Mouse (Mus musculus): ENCODE measurements around the gene Rfc2. TPM values are rescaled to one million over a fixed set of nuclear protein-coding genes. Genes with fewer than 3 reads are reported as not detected.

The Rfc2 gene
- 381 and 432 TPM in 2 replicates for polyA plus RNA-seq (2016; fragmentation: Nextera tagmentation; extraction: Ambion mirVana)

DNA sequence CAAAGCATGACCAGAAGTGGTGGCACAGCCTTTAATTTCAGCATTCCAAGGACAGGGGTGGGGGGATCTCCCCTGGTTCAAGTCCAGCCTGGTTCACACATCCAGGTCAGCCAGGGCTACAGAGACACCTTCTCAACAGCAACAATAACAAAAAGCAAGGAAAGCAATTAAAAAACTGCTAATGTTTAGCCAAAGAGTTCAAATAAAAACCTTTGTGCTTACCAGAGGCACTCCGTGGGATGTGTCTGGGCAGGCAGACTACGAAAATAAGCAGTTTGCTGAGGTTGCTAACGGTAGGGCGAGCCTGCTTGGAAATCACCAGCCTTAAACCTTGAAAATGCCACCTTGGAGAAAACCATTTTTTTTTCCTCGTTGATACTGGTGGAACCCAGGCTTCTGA, at the start of gene Rfc2:
Gene Rfc2, plus strand, starts transcription at position 221 of the 400 bp plus-strand sequence.
- DNase-seq (ENCODE audit: low spot score) = no peak
- no peaks in the 10 kb centered on the region for H3K9me3 ChIP-seq (replicated peaks)
- peaks cover 12% of the 10 kb centered on the region for H3K36me3 ChIP-seq
- peak within 1 kb of the TSS; percentile 89; the same call in 1 of the 2 replicates for H3K4me3 ChIP-seq
- no peaks in the 10 kb centered on the region for H3K27me3 ChIP-seq (ENCODE audit: low read depth, poor library complexity, severe bottlenecking)
- 82% methylated on average over 5 of the region's 5 CpGs for WGBS
- peaks cover 16% of the 10 kb centered on the region for H3K4me1 ChIP-seq
- no peak within 1 kb of the TSS for H3K27ac ChIP-seq (replicated peaks)

GRCm38 (mm10) chr5:134531585-134531984, 49.6 kb upstream of the Rfc2 start:
- H3K4me3 ChIP-seq = no peak overlapping the region
- H3K4me1 ChIP-seq = peaks cover 16% of the 10 kb centered on the region
- no peak for DNase-seq (ENCODE audit: low spot score)
- no peak overlapping the region for H3K27ac ChIP-seq (replicated peaks)
- H3K27me3 ChIP-seq (ENCODE audit: low read depth, poor library complexity, severe bottlenecking) = no peaks in the 10 kb centered on the region
- WGBS = 92% methylated on average over 9 of the region's 9 CpGs
- H3K36me3 ChIP-seq = peaks cover 65% of the 10 kb centered on the region
- no peaks in the 10 kb centered on the region for H3K9me3 ChIP-seq (replicated peaks)

DNA sequence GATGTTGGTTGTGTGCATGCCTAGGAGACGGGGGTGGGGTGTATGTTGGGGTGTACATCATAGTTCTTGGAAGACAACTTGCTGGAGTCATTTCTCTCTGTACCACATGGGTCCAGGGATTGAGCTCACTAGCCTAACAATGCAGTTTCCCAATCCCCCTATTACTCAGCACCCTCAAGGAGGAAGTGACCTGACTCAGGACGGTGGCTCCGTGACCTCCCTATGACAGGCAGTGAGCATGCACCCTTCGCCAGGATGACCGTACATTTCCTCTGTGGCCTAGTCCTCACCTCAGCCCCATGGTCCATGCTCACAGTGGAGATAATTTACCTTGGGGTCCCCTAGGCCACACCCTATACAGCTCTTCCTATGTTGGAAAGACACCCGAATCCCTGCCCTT, 48.7 kb upstream of the Rfc2 start:
- no peak overlapping the region for H3K27ac ChIP-seq (replicated peaks)
- no peak overlapping the region for H3K4me3 ChIP-seq
- no peak for DNase-seq (ENCODE audit: low spot score)
- WGBS = 97% methylated on average over 6 of the region's 6 CpGs
- H3K9me3 ChIP-seq (replicated peaks) = no peaks in the 10 kb centered on the region
- H3K27me3 ChIP-seq (ENCODE audit: low read depth, poor library complexity, severe bottlenecking) = no peaks in the 10 kb centered on the region
- H3K36me3 ChIP-seq = peaks cover 68% of the 10 kb centered on the region
- peaks cover 16% of the 10 kb centered on the region for H3K4me1 ChIP-seq

- Histone ChIP-seq H3K27ac (replicated peaks) (no peak overlapping the region), H3K4me3 (no peak overlapping the region), H3K4me1 (peaks cover 20% of the 10 kb centered on the region), H3K36me3 (peaks cover 70% of the 10 kb centered on the region), H3K27me3 (ENCODE audit: low read depth, poor library complexity, severe bottlenecking) (no peaks in the 10 kb centered on the region), H3K9me3 (replicated peaks) (no peaks in the 10 kb centered on the region; the same call in 1 of the 2 replicates)
- DNase-seq (ENCODE audit: low spot score) = no peak
- 94% methylated on average over 6 of the region's 6 CpGs for WGBS
These were observed 45.1 kb upstream of the Rfc2 start for GRCm38 (mm10) chr5:134536036-134536435.

DNA sequence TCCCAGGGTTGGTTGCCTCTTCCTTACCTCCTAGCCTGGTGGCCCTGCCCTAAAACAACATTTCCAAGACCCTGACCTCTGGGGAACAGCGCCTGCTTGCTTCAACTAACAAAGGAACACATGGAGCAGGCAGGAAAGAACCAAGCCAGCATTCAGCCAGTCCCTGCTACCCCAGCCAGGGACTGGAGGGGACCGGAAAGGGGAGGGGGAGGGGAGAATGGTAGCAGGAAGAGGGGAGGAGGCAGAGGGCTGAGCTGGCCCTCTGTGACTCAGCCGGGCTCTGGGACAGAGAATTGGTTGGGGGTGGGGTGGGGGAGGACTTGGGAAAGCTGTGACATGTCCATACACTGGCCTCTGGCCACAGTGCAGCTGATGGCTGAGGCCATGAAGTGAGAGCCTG, 41.3 kb upstream of the Rfc2 start:
- Histone ChIP-seq H3K27me3 (ENCODE audit: low read depth, poor library complexity, severe bottlenecking) (no peaks in the 10 kb centered on the region), H3K36me3 (peaks cover 36% of the 10 kb centered on the region), H3K4me3 (no peak overlapping the region), H3K9me3 (replicated peaks) (no peaks in the 10 kb centered on the region; the same call in 1 of the 2 replicates), H3K4me1 (peaks cover 43% of the 10 kb centered on the region), H3K27ac (replicated peaks) (peak overlapping the region; percentile 39)
- peak; percentile 66 for DNase-seq (ENCODE audit: low spot score)
- 11% methylated on average over 3 of the region's 3 CpGs for WGBS

DNA sequence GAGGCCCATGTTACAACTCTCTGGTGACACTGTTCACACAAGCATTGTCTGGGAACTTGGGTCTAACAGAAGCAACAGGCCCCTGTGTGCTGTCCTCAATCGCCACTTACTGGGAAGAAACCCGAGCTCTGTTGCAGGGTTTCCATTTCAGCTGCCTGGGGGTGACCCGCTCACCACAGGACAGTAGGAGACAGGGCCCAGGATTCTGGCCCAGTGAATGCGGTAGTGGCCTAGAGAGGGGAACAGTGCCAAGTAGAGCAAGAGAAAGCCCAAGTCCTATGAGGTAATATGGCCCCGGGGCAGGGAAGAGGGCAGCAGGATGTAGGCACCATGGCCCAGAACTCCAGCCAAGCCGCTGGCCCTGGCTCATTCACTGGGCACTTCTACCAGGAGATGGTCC, 40.3 kb upstream of the Rfc2 start:
- 82% methylated on average over 6 of the region's 6 CpGs for WGBS
- Histone ChIP-seq H3K27ac (replicated peaks) (no peak overlapping the region), H3K9me3 (replicated peaks) (no peaks in the 10 kb centered on the region; the same call in 1 of the 2 replicates), H3K27me3 (ENCODE audit: low read depth, poor library complexity, severe bottlenecking) (no peaks in the 10 kb centered on the region), H3K4me1 (peaks cover 43% of the 10 kb centered on the region), H3K4me3 (no peak overlapping the region), H3K36me3 (peaks cover 30% of the 10 kb centered on the region)
- no peak for DNase-seq (ENCODE audit: low spot score)

DNA sequence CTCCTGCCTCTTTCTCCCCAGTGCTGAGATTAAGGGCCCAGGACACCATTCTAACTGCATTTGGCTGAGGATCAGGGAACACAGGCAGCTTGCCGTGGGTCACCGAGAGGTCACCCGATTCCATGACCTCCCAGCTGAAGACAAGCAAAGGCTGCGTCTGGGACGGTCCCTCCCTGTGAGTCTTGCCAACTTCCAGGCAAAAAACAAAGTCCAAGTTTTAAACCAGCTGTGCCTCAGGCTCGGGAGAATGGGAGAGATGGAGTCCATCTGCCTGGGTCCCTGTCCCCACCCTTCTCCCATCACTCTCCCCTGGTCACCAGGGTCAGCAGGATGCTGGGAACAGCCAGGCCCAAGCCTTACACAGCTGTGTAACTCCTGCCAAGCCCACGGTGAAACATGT, 39.5 kb upstream of the Rfc2 start:
- Histone ChIP-seq H3K27ac (replicated peaks) (peak overlapping the region; percentile 53), H3K4me1 (peaks cover 48% of the 10 kb centered on the region), H3K9me3 (replicated peaks) (no peaks in the 10 kb centered on the region; the same call in 1 of the 2 replicates), H3K36me3 (peaks cover 34% of the 10 kb centered on the region), H3K4me3 (no peak overlapping the region), H3K27me3 (ENCODE audit: low read depth, poor library complexity, severe bottlenecking) (no peaks in the 10 kb centered on the region)
- DNase-seq (ENCODE audit: low spot score) = peak; percentile 33
- 34% methylated on average over 7 of the region's 7 CpGs for WGBS

DNA sequence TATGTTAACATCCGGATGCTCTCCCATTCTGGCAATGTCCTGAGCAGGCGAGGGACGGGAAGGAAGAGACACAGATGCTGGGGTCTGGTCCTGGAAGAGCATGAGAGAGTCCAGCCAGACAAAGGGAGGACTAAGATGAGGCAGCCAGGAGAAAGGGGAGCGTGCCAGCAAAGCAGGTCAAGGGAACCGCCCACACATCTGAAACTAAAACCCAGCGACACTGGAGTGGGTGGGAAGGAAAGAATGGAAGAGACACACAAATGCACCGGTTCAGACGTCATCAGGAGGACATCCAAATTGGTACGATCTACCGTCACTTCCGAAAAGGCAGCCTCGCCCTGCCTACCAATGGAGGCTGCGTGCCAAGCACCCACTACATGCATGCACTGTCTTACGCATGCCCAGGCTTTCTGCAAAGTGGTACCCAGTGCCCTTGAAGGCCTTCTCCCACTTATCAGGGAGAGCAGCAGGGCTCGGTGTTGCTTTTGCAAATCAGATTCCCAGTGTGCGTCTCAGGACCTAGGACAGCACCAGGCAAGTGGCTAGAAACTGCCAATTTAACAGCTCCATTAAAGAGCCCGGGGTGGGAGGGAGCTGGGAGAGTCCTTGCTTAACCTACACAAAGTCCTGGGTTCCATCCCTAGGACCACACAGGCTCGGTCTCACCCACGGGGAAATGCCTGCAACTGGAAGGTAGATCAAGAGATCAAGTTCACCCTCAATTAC, 36.5 kb upstream of the Rfc2 start:
- no peak overlapping the region for H3K4me3 ChIP-seq
- DNase-seq (ENCODE audit: low spot score) = no peak
- H3K27ac ChIP-seq (replicated peaks) = no peak overlapping the region
- WGBS = 68% methylated on average over 19 of the region's 19 CpGs
- H3K36me3 ChIP-seq = peaks cover 18% of the 10 kb centered on the region
- no peaks in the 10 kb centered on the region for H3K9me3 ChIP-seq (replicated peaks)
- peaks cover 57% of the 10 kb centered on the region for H3K4me1 ChIP-seq
- no peaks in the 10 kb centered on the region for H3K27me3 ChIP-seq (ENCODE audit: low read depth, poor library complexity, severe bottlenecking)

DNA sequence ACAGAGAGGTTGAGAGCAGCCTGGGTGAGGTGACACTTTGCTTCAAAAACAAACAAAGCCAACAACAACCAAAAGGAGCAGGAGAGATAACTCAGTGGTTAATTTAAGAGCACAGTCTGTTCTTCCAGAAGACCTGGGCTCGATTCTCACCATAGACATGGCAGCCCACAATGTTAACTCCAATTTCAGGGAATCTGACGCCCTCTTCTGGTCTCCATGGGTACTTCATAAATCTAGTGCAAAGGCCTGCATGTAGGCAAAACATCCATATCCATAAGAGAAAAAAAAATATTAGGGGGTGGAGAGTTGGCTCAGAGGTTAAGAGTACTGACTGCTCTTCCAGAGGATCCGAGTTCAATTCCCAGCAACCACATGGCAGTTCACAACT, 35.9 kb upstream of the Rfc2 start:
- H3K4me1 ChIP-seq = peaks cover 55% of the 10 kb centered on the region
- no peak for DNase-seq (ENCODE audit: low spot score)

GRCm38 (mm10) chr5:134546790-134547189, 34.4 kb upstream of the Rfc2 start:
- H3K36me3 ChIP-seq = peaks cover 22% of the 10 kb centered on the region
- peaks cover 56% of the 10 kb centered on the region for H3K4me1 ChIP-seq
- no peak for DNase-seq (ENCODE audit: low spot score)
- H3K27me3 ChIP-seq (ENCODE audit: low read depth, poor library complexity, severe bottlenecking) = no peaks in the 10 kb centered on the region
- 83% methylated on average over 7 of the region's 7 CpGs for WGBS
- no peak overlapping the region for H3K27ac ChIP-seq (replicated peaks)
- H3K4me3 ChIP-seq = no peak overlapping the region
- H3K9me3 ChIP-seq (replicated peaks) = no peaks in the 10 kb centered on the region

More for the DNA sequence above, 35.9 kb upstream of the Rfc2 start:
- H3K4me3 ChIP-seq = no peak overlapping the region
- WGBS = 58% methylated on average over 3 of the region's 3 CpGs
- H3K36me3 ChIP-seq = peaks cover 20% of the 10 kb centered on the region
- no peaks in the 10 kb centered on the region for H3K9me3 ChIP-seq (replicated peaks)
- no peaks in the 10 kb centered on the region for H3K27me3 ChIP-seq (ENCODE audit: low read depth, poor library complexity, severe bottlenecking)
- H3K27ac ChIP-seq (replicated peaks) = no peak overlapping the region

DNA sequence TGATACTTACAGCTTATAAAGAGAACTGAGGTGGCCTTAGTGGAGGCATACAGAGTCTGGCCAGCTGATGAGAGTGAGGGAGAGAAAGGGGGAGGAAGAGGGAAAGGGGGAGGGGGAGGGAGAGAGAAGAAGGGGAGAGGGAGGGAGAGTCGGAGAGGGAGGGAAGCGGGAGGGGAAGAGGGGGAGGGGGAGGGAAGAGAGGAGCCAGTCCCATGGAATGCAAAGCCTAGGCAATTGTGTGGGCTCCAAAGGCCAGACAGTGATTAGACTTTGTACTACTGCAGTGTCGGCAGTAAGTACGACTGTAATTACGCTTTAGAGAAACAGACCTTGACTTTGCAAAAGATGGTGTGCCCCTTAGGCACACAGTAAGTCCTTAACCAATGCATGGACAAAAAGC, 32.9 kb upstream of the Rfc2 start:
- Histone ChIP-seq H3K36me3 (peaks cover 22% of the 10 kb centered on the region), H3K27ac (replicated peaks) (no peak overlapping the region), H3K4me1 (peaks cover 54% of the 10 kb centered on the region), H3K9me3 (replicated peaks) (no peaks in the 10 kb centered on the region), H3K27me3 (ENCODE audit: low read depth, poor library complexity, severe bottlenecking) (no peaks in the 10 kb centered on the region), H3K4me3 (no peak overlapping the region)
- DNase-seq (ENCODE audit: low spot score) = no peak
- 74% methylated on average over 5 of the region's 5 CpGs for WGBS

GRCm38 (mm10) chr5:134549640-134550168, 31.5 kb upstream of the Rfc2 start:
- Histone ChIP-seq H3K9me3 (replicated peaks) (no peaks in the 10 kb centered on the region), H3K4me1 (peaks cover 54% of the 10 kb centered on the region), H3K27ac (replicated peaks) (no peak overlapping the region), H3K27me3 (ENCODE audit: low read depth, poor library complexity, severe bottlenecking) (0 out of 2 replicates have a peak, but pooled peaks cover 3% of the 10 kb centered on the region), H3K4me3 (peak overlapping the region; percentile 95; the same call in 1 of the 2 replicates), H3K36me3 (peaks cover 17% of the 10 kb centered on the region)
- DNase-seq (ENCODE audit: low spot score) = no peak
- WGBS = 92% methylated on average over 3 of the region's 3 CpGs

- Histone ChIP-seq H3K4me3 (peak overlapping the region; percentile 95), H3K9me3 (replicated peaks) (no peaks in the 10 kb centered on the region), H3K27me3 (ENCODE audit: low read depth, poor library complexity, severe bottlenecking) (0 out of 2 replicates have a peak, but pooled peaks cover 3% of the 10 kb centered on the region), H3K27ac (replicated peaks) (peak overlapping the region; percentile 94), H3K36me3 (peaks cover 17% of the 10 kb centered on the region), H3K4me1 (peaks cover 65% of the 10 kb centered on the region)
- WGBS = 22% methylated on average over 6 of the region's 6 CpGs
- peak; percentile 22 for DNase-seq (ENCODE audit: low spot score)
These were observed 30.3 kb upstream of the Rfc2 start for GRCm38 (mm10) chr5:134550836-134551232.
